Mouse (Mus musculus) MEL-GATA-1-ER (cell line): ENCODE measurements around the gene Oxct1.

Source experiments
- DNase-seq: peaks from one replicate; pipeline ENCODE4 v3.0.0-alpha.2; 2012; ENCODE audit warnings: low read depth; ENCODE audit errors: extremely low read depth

Gene Oxct1

DNA sequence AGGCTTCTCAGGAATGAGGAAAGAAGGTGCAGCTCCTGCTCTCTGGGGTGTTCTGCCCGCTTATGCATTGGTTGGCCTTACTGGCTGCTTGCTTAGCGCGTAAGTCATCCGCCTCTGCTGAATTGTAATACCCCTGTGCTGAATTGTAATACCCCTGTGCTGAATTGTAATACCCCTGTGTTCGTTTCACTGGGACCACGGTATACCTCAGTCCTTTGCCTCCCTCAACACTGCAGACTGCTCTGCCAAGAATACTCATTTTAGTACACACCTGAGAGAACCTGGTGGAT, 2.2 kb downstream of the Oxct1 start:
- DNase-seq = no peak

DNA sequence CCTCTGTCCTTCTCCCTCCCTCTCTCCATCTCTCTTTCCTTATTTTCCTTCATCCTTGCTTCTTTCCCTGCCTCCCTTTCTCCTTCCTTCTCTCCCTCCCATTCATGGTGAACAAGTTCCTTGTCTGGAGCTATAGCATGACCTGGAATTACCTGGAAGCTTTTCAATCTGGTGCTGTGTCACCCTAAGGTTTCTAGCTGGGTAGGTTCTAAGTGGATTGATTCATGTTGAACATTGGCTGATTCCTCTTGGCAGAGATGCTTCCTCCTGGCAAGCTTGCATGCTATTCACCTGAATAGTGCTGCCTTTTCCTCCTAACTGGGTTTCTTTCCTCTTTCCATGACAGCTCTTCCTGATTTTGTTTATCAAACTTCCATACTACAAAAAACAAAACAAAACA, 2.8 kb downstream of the Oxct1 start:
- DNase-seq = no peak

DNA sequence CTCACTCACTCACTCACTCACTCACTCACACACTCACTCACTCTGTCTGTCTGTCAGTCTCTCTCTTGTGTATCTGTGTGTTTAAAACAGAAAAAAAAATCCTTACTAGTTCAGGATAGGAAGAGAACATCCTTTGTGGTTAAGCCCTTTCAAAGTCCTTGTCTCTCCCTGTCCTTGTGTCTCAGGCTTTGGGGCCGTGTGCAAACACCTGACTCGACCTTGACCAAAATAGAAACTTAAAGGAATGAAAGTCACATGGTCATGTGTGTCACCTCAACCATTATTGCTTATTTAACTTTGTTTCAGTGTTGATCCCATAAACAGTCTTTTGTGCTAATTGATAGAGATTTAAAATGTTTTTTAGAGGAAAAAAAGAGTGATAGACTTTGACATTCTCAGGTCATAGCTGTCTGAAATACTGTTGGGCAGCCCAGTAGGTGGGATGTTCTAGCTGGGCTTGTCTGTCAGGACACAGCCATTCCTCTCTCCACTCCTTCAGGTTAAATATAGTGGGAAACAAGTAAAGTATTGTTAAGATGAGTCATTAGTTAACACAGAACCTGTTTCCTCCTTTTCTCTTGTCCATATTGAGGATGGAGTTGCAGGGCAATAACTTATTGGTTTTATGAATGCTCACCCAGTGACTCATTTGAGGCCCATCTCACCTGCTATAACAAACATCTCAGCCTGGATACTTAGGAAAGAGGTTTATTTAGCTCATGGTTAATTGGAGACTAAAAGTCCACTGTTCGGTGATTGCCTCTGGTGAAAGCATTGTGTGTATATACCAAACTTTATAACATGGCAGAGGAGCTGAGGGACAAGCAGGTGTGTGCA, 7.2 kb downstream of the Oxct1 start:
- DNase-seq = no peak

GRCm38 (mm10) chr15:4042423-4042822, 16.2 kb downstream of the Oxct1 start:
- no peak for DNase-seq

DNA sequence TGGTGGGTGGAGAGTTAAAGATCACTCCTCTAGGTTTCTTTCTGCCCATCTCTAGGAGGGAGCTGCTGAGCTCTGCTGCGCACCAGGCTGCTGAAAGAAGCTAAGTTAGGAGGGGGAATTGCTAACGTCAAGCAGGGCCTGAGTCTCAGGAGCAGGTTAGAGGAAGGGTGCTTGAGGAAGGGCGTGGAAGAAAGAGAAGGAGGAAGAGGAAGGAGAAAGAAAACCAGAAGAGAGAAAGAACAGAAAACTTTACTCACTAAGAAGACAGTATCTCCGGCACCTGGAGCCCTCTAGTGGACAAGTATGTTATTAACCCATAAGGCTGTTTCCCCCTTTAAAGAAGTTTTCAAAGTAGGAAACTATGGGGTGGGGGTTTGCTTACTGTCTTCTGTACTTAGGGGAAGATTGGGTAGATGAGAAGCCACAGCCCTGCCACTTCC, 16.9 kb downstream of the Oxct1 start:
- peak; percentile 26 for DNase-seq

GRCm38 (mm10) chr15:4056627-4057026, 30.4 kb downstream of the Oxct1 start:
- DNase-seq = no peak

GRCm38 (mm10) chr15:4063574-4063973, 37.4 kb downstream of the Oxct1 start:
- DNase-seq = no peak

DNA sequence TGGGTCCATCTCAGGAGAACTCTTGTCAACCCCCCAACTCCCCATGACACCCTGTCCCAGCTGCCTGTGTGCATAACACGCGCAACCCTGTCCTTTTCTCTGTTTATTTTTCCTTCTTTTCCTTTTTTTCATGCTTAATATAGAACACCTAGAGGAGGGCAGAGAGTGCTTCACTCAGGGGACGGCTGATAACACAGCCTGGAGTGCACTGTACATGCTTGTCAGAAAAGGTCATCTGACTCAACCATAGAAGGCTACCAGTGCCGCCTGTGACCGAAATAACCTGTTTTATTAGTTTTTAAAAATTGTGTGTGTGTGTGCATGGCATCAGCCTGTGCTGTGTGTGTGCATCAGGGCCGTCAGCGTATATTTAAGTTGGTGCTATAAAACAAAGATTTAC, 37.8 kb downstream of the Oxct1 start:
- no peak for DNase-seq

DNA sequence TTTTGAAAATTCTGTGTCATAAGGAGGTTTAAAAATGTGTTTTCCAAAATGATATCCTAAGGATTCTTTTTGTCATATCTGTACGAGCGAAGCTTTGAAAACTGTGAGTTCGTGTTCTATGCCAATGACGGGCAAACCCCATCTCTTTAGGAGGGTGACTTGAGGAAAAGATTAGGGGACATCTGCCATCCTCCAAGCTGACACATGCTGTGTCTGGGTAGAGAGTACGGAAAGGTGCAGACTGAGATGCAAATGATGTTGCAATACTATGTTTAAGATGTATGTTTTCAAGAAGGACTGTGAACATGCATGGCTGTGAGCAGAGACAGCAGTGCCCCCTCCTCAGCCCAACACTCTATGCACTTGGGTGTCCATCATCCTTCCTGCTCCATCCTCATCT, 38.5 kb downstream of the Oxct1 start:
- no peak for DNase-seq

GRCm38 (mm10) chr15:4067273-4067990, 41.2 kb downstream of the Oxct1 start:
- DNase-seq = no peak

DNA sequence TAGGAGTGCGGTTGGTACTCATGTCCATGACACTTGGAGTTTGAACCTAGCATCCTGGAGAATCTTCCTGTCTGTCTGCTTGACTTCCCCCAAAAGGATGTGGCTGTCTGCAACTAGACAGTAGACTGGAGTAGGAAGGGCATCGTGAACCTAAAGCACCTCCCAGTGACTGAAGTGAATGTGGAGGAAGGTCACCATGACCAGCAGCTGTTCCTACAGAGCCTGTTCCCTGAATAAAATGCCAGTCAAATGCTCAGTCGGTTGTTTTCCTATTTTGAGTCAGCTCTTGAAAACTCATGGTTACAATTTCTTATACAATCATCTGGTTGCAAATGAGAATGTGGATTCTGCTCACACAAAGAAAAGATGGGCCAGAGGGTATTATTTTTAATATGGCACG, 51.8 kb downstream of the Oxct1 start:
- DNase-seq = no peak

- DNase-seq = no peak
Observed at GRCm38 (mm10) chr15:4078785-4079184, 52.6 kb downstream of the Oxct1 start.

- DNase-seq = no peak
Observed at GRCm38 (mm10) chr15:4079425-4080189, 53.4 kb downstream of the Oxct1 start.

- DNase-seq = no peak
Observed at GRCm38 (mm10) chr15:4085600-4086384, 59.6 kb downstream of the Oxct1 start.

DNA sequence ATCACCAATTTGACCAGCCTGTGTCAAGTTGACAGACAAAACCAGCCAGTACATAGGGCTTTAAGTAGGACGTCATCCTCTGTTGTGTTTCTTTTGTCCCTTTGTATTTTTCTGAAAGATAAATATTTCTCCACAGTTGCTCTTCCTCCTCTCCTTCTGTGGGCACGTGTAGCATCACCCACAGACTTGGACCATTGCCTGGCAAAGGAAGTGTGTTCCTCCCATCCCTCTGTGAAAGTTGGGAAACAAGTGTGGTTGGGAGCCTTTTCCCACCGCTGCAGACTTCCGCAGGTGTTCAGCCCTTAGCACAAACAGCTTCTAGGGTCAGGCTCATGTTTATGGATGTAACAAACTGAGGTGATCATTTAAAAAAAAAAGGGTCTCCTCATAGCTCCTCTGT, 61.3 kb downstream of the Oxct1 start:
- no peak for DNase-seq

DNA sequence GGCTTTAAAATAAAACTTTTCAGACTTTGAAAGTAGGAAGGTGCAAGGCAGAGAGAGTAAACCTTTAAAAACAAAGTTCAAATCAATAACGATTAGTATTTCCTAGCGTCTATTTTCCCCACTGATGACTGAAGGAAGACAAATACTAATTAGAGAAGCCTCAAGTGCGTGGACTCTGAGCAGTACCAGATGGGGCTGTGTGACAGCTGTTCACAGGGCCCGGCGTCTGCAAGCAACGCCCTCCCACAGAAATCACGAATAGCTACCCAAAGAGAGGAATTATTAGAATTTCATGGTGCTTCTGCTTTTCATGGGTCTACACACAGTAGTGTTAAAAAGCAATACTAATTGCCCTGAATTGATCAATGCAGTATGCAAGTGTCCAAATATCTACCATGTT, 61.7 kb downstream of the Oxct1 start:
- no peak for DNase-seq

GRCm38 (mm10) chr15:4090601-4091000, 64.4 kb downstream of the Oxct1 start:
- no peak for DNase-seq

DNA sequence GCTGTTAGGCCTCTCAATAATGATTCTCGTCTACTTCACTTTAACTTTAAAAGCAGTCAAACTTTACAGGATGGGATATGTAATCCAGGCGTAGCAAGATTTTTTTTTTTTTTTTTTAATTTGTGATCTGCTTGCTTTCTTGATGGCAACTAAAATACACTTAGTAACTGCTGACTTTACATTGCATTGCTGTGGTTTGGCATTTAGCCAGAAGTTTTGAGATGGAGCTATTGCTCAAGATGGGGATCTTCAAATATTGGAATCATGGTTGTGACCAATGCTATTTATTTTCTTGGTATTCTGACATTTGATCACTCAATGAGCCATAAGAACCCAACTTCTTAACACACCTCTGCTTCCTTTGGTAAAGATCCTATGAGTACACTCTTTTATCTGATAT, 66.4 kb downstream of the Oxct1 start:
- no peak for DNase-seq

DNA sequence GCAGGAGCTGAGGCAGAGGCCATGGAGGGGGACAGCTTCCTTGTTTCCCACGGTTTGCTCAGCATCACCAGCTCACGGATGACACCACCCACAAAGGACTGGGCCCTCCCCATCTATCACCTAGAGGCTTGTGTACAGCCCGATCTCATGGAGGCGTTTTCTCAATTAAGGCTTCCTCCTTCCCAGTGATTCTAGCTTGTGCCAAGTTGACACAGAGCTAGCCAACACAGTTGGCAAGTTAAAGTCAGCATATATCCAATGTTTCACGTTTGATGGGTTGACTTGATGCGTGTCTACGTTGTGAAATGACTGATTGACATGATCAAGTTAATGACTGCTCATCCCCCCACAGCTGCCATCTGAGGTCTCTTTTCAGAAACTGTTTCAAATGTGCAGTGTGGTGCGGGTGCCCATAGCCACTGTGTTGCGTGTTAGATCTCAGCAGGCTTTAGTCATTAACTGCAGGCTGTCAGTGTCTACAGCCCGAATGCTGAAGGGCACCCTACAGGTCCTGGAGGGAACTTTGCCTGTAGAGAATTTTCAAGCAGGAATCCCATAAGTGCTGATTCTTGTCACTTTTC, 74.2 kb downstream of the Oxct1 start:
- DNase-seq = no peak

GRCm38 (mm10) chr15:4101025-4101424, 74.8 kb downstream of the Oxct1 start:
- no peak for DNase-seq

DNA sequence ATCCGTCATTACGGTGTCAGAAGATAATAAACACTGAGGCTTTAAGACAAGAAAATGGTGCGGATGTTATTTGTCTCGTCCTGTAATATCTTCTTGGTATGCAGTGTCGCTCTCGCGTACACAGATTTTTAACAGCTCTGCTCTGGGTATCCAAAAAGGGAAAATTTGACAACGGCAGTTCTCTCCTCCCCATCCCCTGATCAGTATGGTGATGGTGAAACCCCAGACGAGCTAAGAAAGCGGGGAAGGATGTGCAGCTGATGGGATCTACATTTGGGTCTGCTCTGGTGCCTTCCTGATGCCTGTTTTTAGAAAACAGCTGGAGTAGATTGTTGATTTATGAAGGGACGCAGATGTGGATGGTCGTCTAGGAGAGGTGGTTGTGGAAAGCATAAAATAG, 78.1 kb downstream of the Oxct1 start:
- DNase-seq = no peak
